Mouse (Mus musculus) layer of hippocampus, adult 8-10 months (tissue): Measurements from ENCODE around the gene Nucb1. TPM values are rescaled to one million over a fixed set of nuclear protein-coding genes. Genes with fewer than 3 reads are reported as not detected.
"Not testable (repeated sequence)": the region's sequence is repeated elsewhere in the genome, so short reads cannot be mapped to it uniquely, and the experiment has no call there.

ENCODE experiments used
- DNase-seq, 2 experiments: peaks; one replicate each; pipeline ENCODE4 v3.0.0; 2022; ENCODE audit warnings: low spot score in 2 of 2
- total RNA-seq, 4 experiments: library from RNA; stranded (reverse); gene quantifications; 2 replicates each; pipeline ENCODE4 v1.2.4; 2022

The Nucb1 gene
- total RNA-seq: 100 to 1,000 TPM; 101 to 135 (median 117) TPM

DNA sequence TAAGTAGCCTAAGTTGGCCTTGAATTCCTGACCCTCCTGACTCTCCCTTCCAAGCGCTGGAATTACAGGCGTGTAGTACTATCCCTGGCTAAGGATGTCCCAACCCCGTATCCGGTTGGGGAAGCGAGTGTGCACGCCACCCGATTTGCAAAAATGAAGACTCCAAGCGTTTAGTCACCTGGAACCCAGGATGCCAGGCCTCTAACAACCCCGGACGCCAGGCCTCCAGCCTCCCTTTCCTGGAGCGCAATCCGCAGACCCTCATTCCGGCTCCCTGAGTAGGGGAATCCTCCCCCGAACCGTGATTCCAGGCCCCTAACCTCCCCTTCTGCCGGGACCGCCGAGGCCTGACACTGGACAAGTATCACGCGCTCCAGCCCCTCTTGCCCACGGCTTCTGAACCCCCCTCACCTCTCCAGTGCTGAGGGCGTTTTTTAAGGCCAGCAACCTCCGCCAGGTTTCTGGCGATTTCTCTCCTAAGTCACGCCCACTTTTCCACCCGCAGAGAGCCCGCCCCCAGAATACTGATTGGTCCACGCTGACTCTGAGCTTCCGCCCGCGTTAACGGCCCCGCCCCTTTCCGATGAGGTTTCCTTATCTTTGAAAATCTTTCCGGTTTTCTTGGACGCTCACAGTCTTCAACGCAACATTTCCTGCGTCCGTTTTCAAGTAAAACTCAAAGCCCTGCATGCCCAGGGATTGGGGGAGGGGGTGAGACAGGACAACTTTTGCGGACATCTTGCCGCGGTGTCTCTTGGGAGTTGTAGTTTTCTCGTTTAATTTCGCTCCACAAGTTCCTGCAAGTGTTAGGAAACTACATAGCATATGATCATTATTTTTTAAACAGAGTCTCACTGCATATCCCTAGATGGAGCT is at the start of gene Nucb1:
Nucb1 (minus strand) TSS at position 495 of the 876 bp plus-strand sequence.
- peak; percentile 86 to 87 for DNase-seq

DNA sequence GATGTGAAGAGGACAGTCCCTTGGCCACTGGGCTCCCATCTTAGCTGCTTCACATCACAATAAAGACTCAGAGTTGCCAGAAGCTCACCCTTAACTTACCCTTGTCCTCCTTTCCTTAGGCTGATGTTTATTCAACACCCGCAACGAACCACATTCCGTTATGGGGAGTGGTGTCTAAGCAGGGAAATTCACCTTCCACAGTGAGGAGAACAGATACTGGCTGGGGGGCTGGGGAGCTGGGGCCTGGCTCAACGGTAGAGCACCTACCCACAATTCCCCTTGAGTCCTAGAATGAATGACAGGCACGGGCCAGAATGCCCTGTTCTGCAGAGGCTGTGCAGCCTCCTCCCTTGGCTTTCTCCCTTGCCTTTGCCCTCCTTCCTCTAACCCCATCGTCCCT is 48.7 kb upstream of the Nucb1 start:
- no peak for DNase-seq

GRCm38 (mm10) chr7:45555787-45556186 is 45.6 kb upstream of the Nucb1 start:
- DNase-seq: peak; percentile 64 to 79

- DNase-seq: no peak
Measured at GRCm38 (mm10) chr7:45554744-45555143, 44.5 kb upstream of the Nucb1 start, which contains the start of gene Hsd17b14. TSS of gene Hsd17b14 (plus strand) at chr7:45554893.

DNA sequence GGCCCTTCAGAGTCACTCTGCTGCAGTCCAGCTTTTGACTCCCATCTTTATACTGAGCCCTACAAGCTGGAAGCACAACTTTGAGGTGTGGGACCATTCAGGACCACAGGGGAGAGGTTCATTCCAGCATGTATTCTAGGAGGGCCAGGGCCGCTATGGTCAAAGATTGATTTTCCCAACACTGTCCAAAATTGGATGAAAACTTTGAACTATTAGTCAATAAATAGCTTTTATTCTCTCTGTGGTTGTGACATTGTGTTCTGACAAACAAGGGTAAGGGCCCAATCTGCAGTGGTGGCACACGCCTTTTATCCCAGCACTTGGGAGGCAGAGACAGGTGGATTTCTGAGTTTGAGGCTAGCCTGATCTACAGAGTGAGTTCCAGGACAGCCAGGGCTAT is 43.8 kb upstream of the Nucb1 start:
- DNase-seq: no peak

DNA sequence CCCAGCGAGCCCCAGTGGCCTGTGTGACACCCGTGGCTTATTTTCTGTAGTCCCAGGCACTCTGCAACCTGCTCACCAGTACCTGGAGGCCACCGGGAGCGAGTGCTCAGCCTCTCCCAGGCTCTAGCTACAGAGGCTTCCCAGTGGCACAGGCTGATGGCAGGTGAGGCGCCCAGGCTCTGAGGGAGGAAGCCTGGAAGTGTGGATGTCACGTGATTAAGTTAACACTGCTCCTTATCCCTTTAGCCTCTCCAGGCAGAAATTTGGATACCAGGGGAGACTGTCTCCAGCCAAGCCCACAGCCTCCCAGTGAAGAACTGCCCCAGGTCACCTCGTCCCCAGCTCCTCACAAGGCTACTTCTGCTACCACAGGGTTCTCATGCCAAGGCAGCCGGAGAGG is 43.3 kb upstream of the Nucb1 start:
- no peak for DNase-seq

GRCm38 (mm10) chr7:45551512-45551883 is 41.3 kb upstream of the Nucb1 start:
- no peak for DNase-seq

- DNase-seq: no peak
Measured at GRCm38 (mm10) chr7:45550821-45551511, 40.8 kb upstream of the Nucb1 start.

- no peak for DNase-seq
Measured at GRCm38 (mm10) chr7:45549641-45550436, 39.6 kb upstream of the Nucb1 start.

DNA sequence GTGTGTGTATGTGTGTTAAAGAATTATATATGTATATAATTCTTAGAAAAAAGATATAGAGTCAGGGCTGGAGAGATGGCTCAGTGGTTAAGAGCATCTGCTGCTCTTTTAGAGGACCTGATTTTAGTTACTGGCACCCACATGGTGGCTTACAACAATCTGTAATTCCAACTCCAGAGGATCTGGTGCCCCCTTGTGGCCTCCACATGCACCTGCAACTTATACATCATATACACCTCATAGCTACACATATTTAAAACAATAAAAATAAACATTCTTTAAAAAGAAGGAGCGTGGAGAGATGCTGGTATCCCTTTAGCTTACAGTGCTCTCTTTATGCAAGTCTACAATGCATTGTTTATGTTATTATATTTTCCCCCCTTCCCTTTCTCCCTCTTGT is 34.3 kb upstream of the Nucb1 start:
- DNase-seq: no peak

GRCm38 (mm10) chr7:45540213-45540612 is 30.0 kb upstream of the Nucb1 start:
- DNase-seq: no peak

GRCm38 (mm10) chr7:45539095-45539494 is 28.9 kb upstream of the Nucb1 start:
- DNase-seq: no peak

DNA sequence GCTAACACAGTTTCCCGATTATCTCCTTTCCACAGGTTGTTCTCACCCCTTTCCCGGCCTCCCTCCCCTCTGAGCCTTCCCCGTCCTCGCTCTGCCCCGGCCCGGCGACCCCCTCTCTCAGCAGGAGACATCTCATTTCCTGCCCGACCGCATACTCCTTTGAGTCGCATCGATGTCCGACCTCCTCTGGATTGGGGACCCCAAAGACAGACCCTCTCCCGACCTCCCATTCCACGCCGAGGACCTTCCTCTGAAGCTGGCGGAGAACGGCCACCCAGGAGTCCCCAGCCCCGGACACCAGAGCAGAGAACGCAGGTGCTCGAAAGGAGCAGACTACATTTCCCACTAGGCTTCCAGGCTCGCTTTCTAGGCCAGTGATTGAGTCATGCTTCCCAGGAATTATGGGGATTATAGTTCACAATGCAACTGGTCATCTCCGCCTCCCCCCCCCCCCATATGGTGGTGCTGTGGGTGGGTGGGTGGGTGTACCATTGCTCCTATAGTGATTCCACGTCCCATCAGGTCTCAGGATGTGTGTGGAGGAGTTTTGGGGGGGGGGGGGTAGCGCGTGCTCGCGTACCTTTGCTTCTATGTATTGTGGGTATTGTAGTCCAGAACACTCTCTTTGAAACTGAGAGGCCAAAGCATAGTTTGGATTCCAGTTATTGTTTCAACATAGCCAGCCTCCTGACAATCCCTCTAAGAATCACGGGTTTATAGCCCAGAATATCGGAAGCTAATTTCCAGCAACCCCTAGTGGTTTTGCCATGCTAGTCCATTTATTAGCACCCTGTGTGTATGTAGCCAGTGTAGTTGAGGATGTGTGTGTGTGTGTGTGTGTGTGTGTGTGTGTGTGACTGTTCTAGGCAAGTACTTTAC is 28.2 kb upstream of the Nucb1 start:
- DNase-seq: peak; percentile 59 to 64

DNA sequence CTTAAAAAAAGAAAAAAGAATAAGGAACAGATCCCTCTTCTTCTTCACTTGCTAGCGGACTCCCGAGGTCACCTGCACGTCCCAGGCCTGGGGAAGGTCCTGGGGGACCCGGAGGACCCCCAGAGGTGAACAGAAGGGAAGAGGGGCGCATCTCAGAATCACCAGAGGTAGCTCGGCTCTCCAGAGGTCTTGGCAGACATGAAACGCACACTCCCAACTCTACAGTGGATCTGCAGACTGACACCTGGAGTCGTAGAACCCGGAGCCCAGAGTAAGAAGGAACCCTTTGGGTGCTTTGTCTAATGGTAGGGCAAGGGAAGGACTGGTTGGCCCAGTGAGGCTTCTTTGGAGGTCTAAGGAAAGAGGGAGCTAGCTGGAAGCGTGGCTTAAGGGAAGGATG is 27.4 kb upstream of the Nucb1 start:
- DNase-seq: no peak

- DNase-seq: no peak
Measured at GRCm38 (mm10) chr7:45535676-45536075, 25.5 kb upstream of the Nucb1 start.

- DNase-seq: no peak
Measured at GRCm38 (mm10) chr7:45530643-45531042, 20.4 kb upstream of the Nucb1 start.

GRCm38 (mm10) chr7:45529461-45529860 is 19.3 kb upstream of the Nucb1 start:
- no peak for DNase-seq

DNA sequence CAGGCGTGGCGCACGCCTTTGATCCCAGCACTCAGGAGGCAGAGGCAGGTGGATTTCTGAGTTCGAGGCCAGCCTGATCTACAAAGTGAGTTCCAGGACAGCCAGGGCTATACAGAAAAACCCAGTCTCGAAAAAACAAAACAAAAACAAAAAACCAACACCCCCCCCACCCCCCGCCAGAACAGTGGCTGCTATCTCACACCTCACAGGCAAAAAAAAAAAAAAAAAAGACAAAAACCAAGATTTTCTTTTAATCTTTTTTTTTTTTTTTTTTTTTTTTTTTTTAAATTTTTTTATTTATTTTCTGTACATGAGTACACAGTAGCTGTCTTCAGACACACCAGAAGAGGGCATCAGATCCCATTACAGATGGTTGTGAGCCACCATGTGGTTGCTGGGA is 17.0 kb upstream of the Nucb1 start:
- not testable (repeated sequence) for DNase-seq

GRCm38 (mm10) chr7:45526474-45527120 is 16.4 kb upstream of the Nucb1 start:
- DNase-seq: no peak

- DNase-seq: peak; percentile 90 to 95
Measured at GRCm38 (mm10) chr7:45525809-45526473, 15.7 kb upstream of the Nucb1 start, which contains the start of the genes Ppp1r15a and Plekha4. TSS of gene Ppp1r15a (minus strand) at chr7:45526268. TSS of gene Plekha4 (plus strand) at chr7:45526330.
